Mouse (Mus musculus): ENCODE measurements around the gene Cdh4. TPM values are rescaled to one million over a fixed set of nuclear protein-coding genes. Genes with fewer than 3 reads are reported as not detected.

The Cdh4 gene
- total and polyA plus RNA-seq, 3 experiments: 0.05 TPM; not detected in 2

GRCm38 (mm10) chr2:179713326-179713725 lies 271.1 kb downstream of the Cdh4 start:
- Histone ChIP-seq H3K4me1 (ENCODE audit: insufficient read depth, low read depth, low read length) (no peaks in the 10 kb centered on the region), H3K27me3 (ENCODE audit: insufficient read depth, low read length) (no peaks in the 10 kb centered on the region), H3K9me3 (replicated peaks) (peaks cover 95% of the 10 kb centered on the region), H3K36me3 (replicated peaks) (no peaks in the 10 kb centered on the region), H3K4me3 (ENCODE audit: low read depth, low read length) (no peak overlapping the region)
- ATAC-seq (ENCODE audit: extremely low read depth, insufficient number of reproducible peaks, low FRiP score, poor library complexity, severe bottlenecking): no peak
- no peak for DNase-seq (ENCODE audit: low spot score)
- TF ChIP-seq TAL1 (conservative IDR thresholded peaks at IDR 0.05; ENCODE audit: low read depth, low read length) (no peak), CTCF (IDR thresholded peaks at IDR 0.05; ENCODE audit: low read depth, low read length) (no peak), GATA2 (IDR thresholded peaks at IDR 0.05; ENCODE audit: borderline replicate concordance, low read depth, low read length) (no peak), GATA1 (IDR thresholded peaks at IDR 0.05; ENCODE audit: borderline replicate concordance, low read length) (no peak), POLR2AphosphoS5 (IDR thresholded peaks at IDR 0.05; ENCODE audit: insufficient replicate concordance, low read depth, low read length) (no peak)

- no peaks in the 10 kb centered on the region for H3K27me3 ChIP-seq (ENCODE audit: insufficient read depth, low read length)
- no peaks in the 10 kb centered on the region for H3K4me1 ChIP-seq (ENCODE audit: insufficient read depth, low read depth, low read length)
- H3K4me3 ChIP-seq (ENCODE audit: low read depth, low read length): no peak overlapping the region
- H3K9me3 ChIP-seq (replicated peaks): peaks cover 95% of the 10 kb centered on the region
- TF ChIP-seq POLR2AphosphoS5 (IDR thresholded peaks at IDR 0.05; ENCODE audit: insufficient replicate concordance, low read depth, low read length) (no peak), GATA2 (IDR thresholded peaks at IDR 0.05; ENCODE audit: borderline replicate concordance, low read depth, low read length) (no peak), CTCF (IDR thresholded peaks at IDR 0.05; ENCODE audit: low read depth, low read length) (no peak), GATA1 (IDR thresholded peaks at IDR 0.05; ENCODE audit: borderline replicate concordance, low read length) (no peak), TAL1 (conservative IDR thresholded peaks at IDR 0.05; ENCODE audit: low read depth, low read length) (no peak)
- H3K36me3 ChIP-seq (replicated peaks): no peaks in the 10 kb centered on the region
- no peak for DNase-seq (ENCODE audit: low spot score)
- no peak for ATAC-seq (ENCODE audit: extremely low read depth, insufficient number of reproducible peaks, low FRiP score, poor library complexity, severe bottlenecking)
Measured at GRCm38 (mm10) chr2:179714145-179714544, 271.9 kb downstream of the Cdh4 start.

- no peak for TF ChIP-seq GATA1 (IDR thresholded peaks at IDR 0.05; ENCODE audit: borderline replicate concordance, low read length)
- TF ChIP-seq POLR2AphosphoS5 (IDR thresholded peaks at IDR 0.05; ENCODE audit: insufficient replicate concordance, low read depth, low read length): no peak
- TF ChIP-seq CTCF (IDR thresholded peaks at IDR 0.05; ENCODE audit: low read depth, low read length): no peak
- TF ChIP-seq TAL1 (conservative IDR thresholded peaks at IDR 0.05; ENCODE audit: low read depth, low read length): no peak
- no peak for TF ChIP-seq GATA2 (IDR thresholded peaks at IDR 0.05; ENCODE audit: borderline replicate concordance, low read depth, low read length)
- no peak for DNase-seq (ENCODE audit: low spot score)
- Histone ChIP-seq H3K27me3 (ENCODE audit: insufficient read depth, low read length) (no peaks in the 10 kb centered on the region), H3K36me3 (replicated peaks) (no peaks in the 10 kb centered on the region), H3K4me3 (ENCODE audit: low read depth, low read length) (no peak overlapping the region), H3K4me1 (ENCODE audit: insufficient read depth, low read depth, low read length) (no peaks in the 10 kb centered on the region), H3K9me3 (replicated peaks) (peaks cover 96% of the 10 kb centered on the region)
- no peak for ATAC-seq (ENCODE audit: extremely low read depth, insufficient number of reproducible peaks, low FRiP score, poor library complexity, severe bottlenecking)
Measured at GRCm38 (mm10) chr2:179715375-179715774, 273.1 kb downstream of the Cdh4 start.

GRCm38 (mm10) chr2:179720366-179720765 lies 278.1 kb downstream of the Cdh4 start:
- DNase-seq (ENCODE audit: low spot score) (no peak), ATAC-seq (ENCODE audit: extremely low read depth, insufficient number of reproducible peaks, low FRiP score, poor library complexity, severe bottlenecking) (no peak)
- H3K36me3 ChIP-seq (replicated peaks): no peaks in the 10 kb centered on the region
- no peaks in the 10 kb centered on the region for H3K4me1 ChIP-seq (ENCODE audit: insufficient read depth, low read depth, low read length)
- TF ChIP-seq GATA1 (IDR thresholded peaks at IDR 0.05; ENCODE audit: borderline replicate concordance, low read length) (no peak), CTCF (IDR thresholded peaks at IDR 0.05; ENCODE audit: low read depth, low read length) (no peak), GATA2 (IDR thresholded peaks at IDR 0.05; ENCODE audit: borderline replicate concordance, low read depth, low read length) (no peak)
- no peak overlapping the region for H3K4me3 ChIP-seq (ENCODE audit: low read depth, low read length)
- H3K9me3 ChIP-seq (replicated peaks): peaks cover 90% of the 10 kb centered on the region
- no peaks in the 10 kb centered on the region for H3K27me3 ChIP-seq (ENCODE audit: insufficient read depth, low read length)

- no peak overlapping the region for H3K4me3 ChIP-seq (ENCODE audit: low read depth, low read length)
- H3K36me3 ChIP-seq (replicated peaks): no peaks in the 10 kb centered on the region
- no peaks in the 10 kb centered on the region for H3K4me1 ChIP-seq (ENCODE audit: insufficient read depth, low read depth, low read length)
- peaks cover 84% of the 10 kb centered on the region for H3K9me3 ChIP-seq (replicated peaks)
- no peak for DNase-seq (ENCODE audit: low spot score)
- H3K27me3 ChIP-seq (ENCODE audit: insufficient read depth, low read length): no peaks in the 10 kb centered on the region
- TF ChIP-seq POLR2AphosphoS5 (IDR thresholded peaks at IDR 0.05; ENCODE audit: insufficient replicate concordance, low read depth, low read length): no peak
- TF ChIP-seq GATA2 (IDR thresholded peaks at IDR 0.05; ENCODE audit: borderline replicate concordance, low read depth, low read length): no peak
- TF ChIP-seq CTCF (IDR thresholded peaks at IDR 0.05; ENCODE audit: low read depth, low read length): no peak
- no peak for TF ChIP-seq GATA1 (IDR thresholded peaks at IDR 0.05; ENCODE audit: borderline replicate concordance, low read length)
- TF ChIP-seq TAL1 (conservative IDR thresholded peaks at IDR 0.05; ENCODE audit: low read depth, low read length): no peak
- ATAC-seq (ENCODE audit: extremely low read depth, insufficient number of reproducible peaks, low FRiP score, poor library complexity, severe bottlenecking): no peak
Measured at GRCm38 (mm10) chr2:179721534-179722516, 279.6 kb downstream of the Cdh4 start.

GRCm38 (mm10) chr2:179722776-179723386 lies 280.6 kb downstream of the Cdh4 start:
- DNase-seq (ENCODE audit: low spot score) (no peak), ATAC-seq (ENCODE audit: extremely low read depth, insufficient number of reproducible peaks, low FRiP score, poor library complexity, severe bottlenecking) (no peak)
- TF ChIP-seq POLR2AphosphoS5 (IDR thresholded peaks at IDR 0.05; ENCODE audit: insufficient replicate concordance, low read depth, low read length): no peak
- no peak for TF ChIP-seq TAL1 (conservative IDR thresholded peaks at IDR 0.05; ENCODE audit: low read depth, low read length)
- TF ChIP-seq GATA2 (IDR thresholded peaks at IDR 0.05; ENCODE audit: borderline replicate concordance, low read depth, low read length): no peak
- no peak for TF ChIP-seq CTCF (IDR thresholded peaks at IDR 0.05; ENCODE audit: low read depth, low read length)
- TF ChIP-seq GATA1 (IDR thresholded peaks at IDR 0.05; ENCODE audit: borderline replicate concordance, low read length): no peak
- no peaks in the 10 kb centered on the region for H3K36me3 ChIP-seq (replicated peaks)
- H3K27me3 ChIP-seq (ENCODE audit: insufficient read depth, low read length): no peaks in the 10 kb centered on the region
- peaks cover 85% of the 10 kb centered on the region for H3K9me3 ChIP-seq (replicated peaks)
- H3K4me1 ChIP-seq (ENCODE audit: insufficient read depth, low read depth, low read length): no peaks in the 10 kb centered on the region
- no peak overlapping the region for H3K4me3 ChIP-seq (ENCODE audit: low read depth, low read length)
